Mouse (Mus musculus) adrenal gland, postnatal 14 days (tissue): ENCODE measurements around the gene Moxd1. TPM values are rescaled to one million over a fixed set of nuclear protein-coding genes. Genes with fewer than 3 reads are reported as not detected.

Experiments
- total RNA-seq: library from RNA; stranded (reverse); gene quantifications from 2 replicates; pipeline ENCODE4 v1.2.3, GENCODE M21; 2021

The Moxd1 gene
- total RNA-seq, 1 experiment from 2014 or later, result 0.52 TPM

Other genes starting within 250 kb of the Moxd1 start
- not detected in 2 replicates for gene Taar6, start 237.9 kb upstream of the Moxd1 start, total RNA-seq
- not detected in 2 replicates for gene Taar7a, start 230.0 kb upstream of the Moxd1 start, total RNA-seq
- gene Taar7b, start 223.6 kb upstream of the Moxd1 start, total RNA-seq, result not detected in 2 replicates
- gene Taar7d, start 196.3 kb upstream of the Moxd1 start, total RNA-seq, result not detected in 2 replicates
- not detected in 2 replicates for gene Taar7e, start 185.9 kb upstream of the Moxd1 start, total RNA-seq
- gene Taar7f, start 174.0 kb upstream of the Moxd1 start, total RNA-seq, result not detected in 2 replicates
- gene Taar8a, start 147.0 kb upstream of the Moxd1 start, total RNA-seq, result not detected in 2 replicates
- gene Taar8b, start 131.2 kb upstream of the Moxd1 start, total RNA-seq, result not detected in 2 replicates
- not detected in 2 replicates for gene Taar8c, start 121.6 kb upstream of the Moxd1 start, total RNA-seq
- not detected in 2 replicates for gene Taar9, start 114.0 kb upstream of the Moxd1 start, total RNA-seq
- 116 and 125 TPM in 2 replicates for gene Stx7, start 74.2 kb upstream of the Moxd1 start, total RNA-seq